Mouse (Mus musculus) hindbrain, postnatal 0 days (tissue): Measurements from ENCODE around the gene Map2k7. TPM values are rescaled to one million over a fixed set of nuclear protein-coding genes. Genes with fewer than 3 reads are reported as not detected.

Source experiments
- ATAC-seq: fragments of 200-750 bp; cut with Nextera tagmentation; 2 replicates; pipeline ENCODE4 v1.8.0; 2017; ENCODE audit warnings: mild to moderate bottlenecking, moderate TSS enrichment, moderate library complexity
- DNase-seq: peaks from one replicate; pipeline ENCODE4 v3.0.0-alpha.2; 2015; ENCODE audit warnings: low spot score
- H3K27ac ChIP-seq: fragments of 300-500 bp; sonication (generic); 2 replicates; pipeline ENCODE4 v1.5.1; 2014; ENCODE audit warnings: mild to moderate bottlenecking
- H3K27me3 ChIP-seq: fragments of 300-500 bp; sonication (generic); 2 replicates; pipeline ENCODE4 v1.6.1; 2014; ENCODE audit warnings: low read length, mixed read lengths; ENCODE audit not compliant: insufficient read depth
- H3K36me3 ChIP-seq: fragments of 300-500 bp; sonication (generic); 2 replicates; pipeline ENCODE4 v1.6.1; 2014; ENCODE audit warnings: low read length, mixed read lengths; ENCODE audit not compliant: insufficient read depth
- H3K4me1 ChIP-seq: fragments of 300-500 bp; sonication (generic); 2 replicates; pipeline ENCODE4 v1.6.1; 2014; ENCODE audit warnings: antibody characterized with exemption, low read length, mixed read lengths; ENCODE audit not compliant: insufficient read depth
- H3K4me2 ChIP-seq: fragments of 300-500 bp; sonication (generic); 2 replicates; pipeline ENCODE4 v1.6.1; 2014; ENCODE audit warnings: low read depth, mild to moderate bottlenecking, low read length, moderate library complexity, mixed read lengths
- H3K4me3 ChIP-seq: fragments of 300-500 bp; sonication (generic); 2 replicates; pipeline ENCODE4 v1.5.1; 2014; ENCODE audit warnings: low read length
- H3K9ac ChIP-seq: fragments of 300-500 bp; sonication (generic); replicated peaks from 2 replicates; pipeline ENCODE4 v1.6.1; 2014; ENCODE audit warnings: mild to moderate bottlenecking, low read length, moderate library complexity, mixed read lengths
- H3K9me3 ChIP-seq: fragments of 300-500 bp; sonication (generic); 2 replicates; pipeline ENCODE4 v1.6.1; 2016; ENCODE audit warnings: low read length, mixed read lengths
- CTCF ChIP-seq: IDR thresholded peaks from 2 replicates; pipeline ENCODE4 v1.5.1; 2016; ENCODE audit warnings: antibody characterized with exemption, control low read depth, low read depth
- WGBS: fragments of 180-500 bp; shearing (Covaris S2); extraction: QIAGEN DNeasy Blood & Tissue Kit; methylation state at CpG from one replicate; pipeline ENCODE4 v1.1.7; 2014; 5-methylcytosine and 5-hydroxymethylcytosine counted together
- polyA plus RNA-seq: library from polyadenylated mRNA; unstranded; fragments of >200 nt; fragmentation: Nextera tagmentation; extraction: Ambion mirVana; gene quantifications from 2 replicates; pipeline ENCODE4 v1.2.1, GENCODE M21; 2015
- total RNA-seq: library from RNA; depleted of rRNA; stranded (reverse); fragments of >200 nt; gene quantifications from 2 replicates; pipeline ENCODE4 v1.2.3, GENCODE M21; 2014

Map2k7 gene
- total and polyA plus RNA-seq, 2 experiments from 2014 or later = 24.7 to 30.8 TPM

- Histone ChIP-seq H3K36me3 (no peaks in the 10 kb centered on the region), H3K4me2 (peak within 1 kb of the TSS; percentile 45), H3K27ac (no peak within 1 kb of the TSS), H3K4me3 (peak within 1 kb of the TSS; percentile 11; the same call in 1 of the 2 replicates), H3K9ac (no peak within 1 kb of the TSS), H3K27me3 (no peaks in the 10 kb centered on the region), H3K4me1 (0 out of 2 replicates have a peak, but pooled peaks cover 5% of the 10 kb centered on the region), H3K9me3 (no peaks in the 10 kb centered on the region)
- no peak for DNase-seq
- peak; percentile 51; the same call in 1 of the 2 replicates for ATAC-seq
- TF ChIP-seq CTCF = no peak
- 5% methylated on average over 32 of the region's 33 CpGs for WGBS
These were observed 11.7 kb upstream of the Map2k7 start, which contains the start of gene Lrrc8e for GRCm38 (mm10) chr8:4226739-4227347. Lrrc8e (plus strand) TSS chr8:4226827.

GRCm38 (mm10) chr8:4227919-4228318 is 10.6 kb upstream of the Map2k7 start:
- 95% methylated on average over 4 of the region's 4 CpGs for WGBS
- H3K4me2 ChIP-seq = no peak overlapping the region
- H3K4me3 ChIP-seq = no peak overlapping the region
- no peaks in the 10 kb centered on the region for H3K9me3 ChIP-seq
- DNase-seq (no peak), ATAC-seq (no peak)
- H3K36me3 ChIP-seq = no peaks in the 10 kb centered on the region
- 0 out of 2 replicates have a peak, but pooled peaks cover 5% of the 10 kb centered on the region for H3K4me1 ChIP-seq
- H3K27me3 ChIP-seq = no peaks in the 10 kb centered on the region
- H3K9ac ChIP-seq = no peak overlapping the region
- no peak overlapping the region for H3K27ac ChIP-seq
- no peak for TF ChIP-seq CTCF

GRCm38 (mm10) chr8:4229784-4230183 is 8.8 kb upstream of the Map2k7 start:
- Histone ChIP-seq H3K9me3 (no peaks in the 10 kb centered on the region), H3K27me3 (no peaks in the 10 kb centered on the region), H3K4me1 (0 out of 2 replicates have a peak, but pooled peaks cover 5% of the 10 kb centered on the region)

GRCm38 (mm10) chr8:4230612-4231351 is 7.8 kb upstream of the Map2k7 start:
- Histone ChIP-seq H3K4me2 (no peak overlapping the region), H3K27ac (no peak overlapping the region), H3K36me3 (no peaks in the 10 kb centered on the region), H3K4me1 (0 out of 2 replicates have a peak, but pooled peaks cover 5% of the 10 kb centered on the region), H3K27me3 (no peaks in the 10 kb centered on the region), H3K4me3 (no peak overlapping the region), H3K9ac (no peak overlapping the region), H3K9me3 (no peaks in the 10 kb centered on the region)
- ATAC-seq (no peak), DNase-seq (no peak)
- WGBS = 66% methylated on average over 10 of the region's 10 CpGs
- no peak for TF ChIP-seq CTCF

More at GRCm38 (mm10) chr8:4229784-4230183, 8.8 kb upstream of the Map2k7 start:
- DNase-seq (no peak), ATAC-seq (no peak)
- Histone ChIP-seq H3K4me3 (no peak overlapping the region), H3K9ac (no peak overlapping the region), H3K27ac (no peak overlapping the region), H3K4me2 (no peak overlapping the region), H3K36me3 (no peaks in the 10 kb centered on the region)
- WGBS = 76% methylated on average over 5 of the region's 5 CpGs
- no peak for TF ChIP-seq CTCF

GRCm38 (mm10) chr8:4237814-4238433 is 616 bp upstream of the Map2k7 start:
- WGBS = 20% methylated on average over 15 of the region's 15 CpGs
- ATAC-seq (no peak; the same call in none of the 2 replicates), DNase-seq (no peak)
- no peaks in the 10 kb centered on the region for H3K9me3 ChIP-seq
- H3K9ac ChIP-seq = peak overlapping the region; percentile 64
- H3K27me3 ChIP-seq = no peaks in the 10 kb centered on the region
- no peak for TF ChIP-seq CTCF
- H3K27ac ChIP-seq = peak overlapping the region; percentile 91
- H3K4me2 ChIP-seq = peak overlapping the region; percentile 76
- H3K4me3 ChIP-seq = peak overlapping the region; percentile 53
- H3K4me1 ChIP-seq = peaks cover 17% of the 10 kb centered on the region
- peaks cover 14% of the 10 kb centered on the region; the same call in 1 of the 2 replicates for H3K36me3 ChIP-seq

- H3K4me1 ChIP-seq = peaks cover 17% of the 10 kb centered on the region
- H3K4me2 ChIP-seq = peak overlapping the region; percentile 76
- H3K36me3 ChIP-seq = peaks cover 27% of the 10 kb centered on the region
- TF ChIP-seq CTCF = no peak
- ATAC-seq (peak; percentile 30), DNase-seq (peak; percentile 19)
- WGBS = 14% methylated on average over 16 of the region's 19 CpGs
- no peaks in the 10 kb centered on the region for H3K9me3 ChIP-seq
- no peaks in the 10 kb centered on the region for H3K27me3 ChIP-seq
- H3K27ac ChIP-seq = peak overlapping the region; percentile 91
- peak overlapping the region; percentile 64 for H3K9ac ChIP-seq
- H3K4me3 ChIP-seq = peak overlapping the region; percentile 53
These were observed 802 bp downstream of the Map2k7 start for GRCm38 (mm10) chr8:4239193-4239890.
